Mouse (Mus musculus) kidney, adult 9 months (tissue): ENCODE measurements around the gene Gm6812.
"Not testable (repeated sequence)": the region's sequence is repeated elsewhere in the genome, so short reads cannot be mapped to it uniquely, and the experiment has no call there.

Source experiments
- DNase-seq: peaks from one replicate; pipeline ENCODE4 v3.0.0; 2022

Gene Gm6812

GRCm38 (mm10) chrX:68892953-68893352, at the start of gene Gm6812:
Gm6812 (minus strand) TSS chrX:68893053.
- DNase-seq = not testable (repeated sequence)

GRCm38 (mm10) chrX:68865145-68865544, 27.7 kb downstream of the Gm6812 start:
- DNase-seq = no peak
